Mouse (Mus musculus) liver, embryonic 16.5 days (tissue): ENCODE measurements around the gene Zfp46. TPM values are rescaled to one million over a fixed set of nuclear protein-coding genes. Genes with fewer than 3 reads are reported as not detected.

ENCODE experiments used
- polyA plus RNA-seq: library from polyadenylated mRNA; unstranded; fragments of >200 nt; fragmentation: Nextera tagmentation; extraction: Ambion mirVana; gene quantifications from 2 replicates; pipeline ENCODE4 v1.2.1, GENCODE M21; 2015

Gene Zfp46
- polyA plus RNA-seq, 1 experiment from 2014 or later, result 3.5 TPM

Other genes starting within 250 kb of the Zfp46 start
- 216 and 219 TPM in 2 replicates for gene Rpl11, start 231.3 kb upstream of the Zfp46 start, polyA plus RNA-seq
- 37.5 and 40.6 TPM in 2 replicates for gene Id3, start 141.2 kb upstream of the Zfp46 start, polyA plus RNA-seq
- 83.5 and 93.6 TPM in 2 replicates for gene E2f2, start 112.3 kb upstream of the Zfp46 start, polyA plus RNA-seq
- 2.2 and 3.0 TPM in 2 replicates for gene Asap3, start 78.3 kb upstream of the Zfp46 start, polyA plus RNA-seq
- gene Tcea3, start 37.0 kb upstream of the Zfp46 start, polyA plus RNA-seq, result 25.3 and 29.8 TPM in 2 replicates
- gene Hnrnpr, start 26.3 kb downstream of the Zfp46 start, polyA plus RNA-seq, result 44.3 and 47.2 TPM in 2 replicates
- gene Htr1d, start 138.8 kb downstream of the Zfp46 start, polyA plus RNA-seq, result 0.05 TPM in 1 of 2 replicates, not detected in the other
- gene 6030445D17Rik, start 177.6 kb downstream of the Zfp46 start, polyA plus RNA-seq, result 0.05 and 0.11 TPM in 2 replicates
- gene Luzp1, start 185.1 kb downstream of the Zfp46 start, polyA plus RNA-seq, result 12.0 and 13.2 TPM in 2 replicates